Mouse (Mus musculus): ENCODE measurements at regions not wholly inside any gene's neighbourhood (a gene's known extent, or its start where the extent isn't known, plus 50 kb on each side); places are given as distances from the start of the nearest gene placed in this dataset.

- TF ChIP-seq POLR2A (IDR thresholded peaks at IDR 0.05; ENCODE audit: control insufficient read depth, low read depth, low read length) (no peak), CTCF (IDR thresholded peaks at IDR 0.05; ENCODE audit: control insufficient read depth, insufficient read depth, insufficient replicate concordance, low read depth, low read length) (no peak)
These were observed 249.8 kb downstream of the Dmrt2 start for GRCm38 (mm10) chr19:25922052-25922451.

All from testis, adult 2 months (tissue).